Mouse (Mus musculus): ENCODE data around the gene Ncoa3.
"Not testable (repeated sequence)": the region's sequence is repeated elsewhere in the genome, so short reads cannot be mapped to it uniquely, and the experiment has no call there.

Gene Ncoa3

GRCm38 (mm10) chr2:165992270-165993172 is at the start of gene Ncoa3:
Gene Ncoa3, plus strand, starts transcription at chr2:165992636.
- DNase-seq (ENCODE audit: low read depth), result peak; percentile 97

GRCm38 (mm10) chr2:165943113-165943512 is 49.3 kb upstream of the Ncoa3 start:
- no peak for DNase-seq (ENCODE audit: low read depth)

- DNase-seq (ENCODE audit: low read depth), result no peak
These were observed 47.7 kb upstream of the Ncoa3 start for GRCm38 (mm10) chr2:165944576-165945351.

- DNase-seq (ENCODE audit: low read depth), result no peak
These were observed 46.3 kb upstream of the Ncoa3 start for GRCm38 (mm10) chr2:165946046-165946564.

GRCm38 (mm10) chr2:165948007-165948406 is 44.4 kb upstream of the Ncoa3 start:
- DNase-seq (ENCODE audit: low read depth), result no peak

- DNase-seq (ENCODE audit: low read depth), result not testable (repeated sequence)
These were observed 43.7 kb upstream of the Ncoa3 start for GRCm38 (mm10) chr2:165948785-165949184.

- peak; percentile 57 for DNase-seq (ENCODE audit: low read depth)
These were observed 42.7 kb upstream of the Ncoa3 start for GRCm38 (mm10) chr2:165949719-165950118.

GRCm38 (mm10) chr2:165951432-165952068 is 40.9 kb upstream of the Ncoa3 start:
- DNase-seq (ENCODE audit: low read depth), result peak; percentile 55

GRCm38 (mm10) chr2:165954872-165955271 is 37.6 kb upstream of the Ncoa3 start:
- DNase-seq (ENCODE audit: low read depth), result peak; percentile 91

GRCm38 (mm10) chr2:165955386-165955785 is 37.0 kb upstream of the Ncoa3 start:
- DNase-seq (ENCODE audit: low read depth), result peak; percentile 69

GRCm38 (mm10) chr2:165956096-165956740 is 36.2 kb upstream of the Ncoa3 start:
- peak; percentile 91 for DNase-seq (ENCODE audit: low read depth)

- peak; percentile 51 for DNase-seq (ENCODE audit: low read depth)
These were observed 35.1 kb upstream of the Ncoa3 start for GRCm38 (mm10) chr2:165957257-165957828.

GRCm38 (mm10) chr2:165958556-165958955 is 33.9 kb upstream of the Ncoa3 start:
- DNase-seq (ENCODE audit: low read depth), result no peak

GRCm38 (mm10) chr2:165960695-165961094 is 31.7 kb upstream of the Ncoa3 start:
- DNase-seq (ENCODE audit: low read depth), result peak; percentile 52

GRCm38 (mm10) chr2:165962824-165963223 is 29.6 kb upstream of the Ncoa3 start:
- no peak for DNase-seq (ENCODE audit: low read depth)

- DNase-seq (ENCODE audit: low read depth), result no peak
These were observed 28.3 kb upstream of the Ncoa3 start for GRCm38 (mm10) chr2:165964121-165964520.

- no peak for DNase-seq (ENCODE audit: low read depth)
These were observed 25.4 kb upstream of the Ncoa3 start for GRCm38 (mm10) chr2:165967076-165967475.

- DNase-seq (ENCODE audit: low read depth), result no peak
These were observed 24.4 kb upstream of the Ncoa3 start for GRCm38 (mm10) chr2:165967823-165968555.

- no peak for DNase-seq (ENCODE audit: low read depth)
These were observed 23.6 kb upstream of the Ncoa3 start for GRCm38 (mm10) chr2:165968876-165969275.

GRCm38 (mm10) chr2:165969391-165969790 is 23.0 kb upstream of the Ncoa3 start:
- no peak for DNase-seq (ENCODE audit: low read depth)

- DNase-seq (ENCODE audit: low read depth), result no peak
These were observed 22.5 kb upstream of the Ncoa3 start for GRCm38 (mm10) chr2:165969961-165970360.
